ENCODE assay signal across 31 mouse cellular contexts in the genomic region with DNA sequence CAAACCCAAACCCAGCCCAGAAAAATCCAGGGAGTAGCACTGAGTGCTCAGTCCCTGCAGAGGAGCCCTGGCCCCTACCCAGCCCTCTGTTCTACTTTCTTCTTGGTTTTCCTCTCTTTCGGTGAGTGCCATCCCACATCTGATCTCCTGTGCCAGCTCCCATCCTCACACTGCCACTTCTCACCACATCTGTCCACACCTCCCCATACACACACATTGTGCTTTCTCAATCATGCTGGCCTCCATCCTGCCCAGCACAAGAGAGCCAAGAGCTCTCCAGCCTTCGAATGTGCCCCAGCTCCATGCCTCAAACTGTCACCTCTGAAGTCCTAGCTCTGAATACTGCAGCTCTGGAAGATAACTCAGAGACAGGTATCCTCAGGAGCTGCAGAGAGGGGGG.
DNase-seq lines count a peak whose midpoint lies in the region; ATAC-seq and TF ChIP-seq lines count a peak whose summit lies in the region.
"Had no signal": no experiment of that assay in that cellular context is flagged by ENCODE, and none has a peak within 500 bp of the region (broad histone marks: within the 10 kb centered on the region; RNA-seq: fewer than 3 reads in every experiment).

No protein-coding gene starts in this region.

- no peaks in the 10 kb centered on the region for H3K27me3 ChIP-seq in midbrain, embryonic 14.5 days (ENCODE audit: control insufficient read depth, insufficient read depth, low read length)
- no peaks in the 10 kb centered on the region for H3K27me3 ChIP-seq in midbrain, embryonic 13.5 days
- no peaks in the 10 kb centered on the region for H3K27me3 ChIP-seq in limb, embryonic 10.5 days (ENCODE audit: low read depth, poor library complexity, severe bottlenecking)
- H3K27me3 ChIP-seq: CH12.LX; embryonic facial prominence, embryonic 13.5 days; heart, embryonic 12.5 days; heart, embryonic 15.5 days; hindbrain, embryonic 15.5 days; Patski had no signal

- peak; percentile 74 for DNase-seq in heart, adult 11 months
- no peak for DNase-seq in heart, postnatal 4 days
- no peak for DNase-seq in layer of hippocampus, adult 2 months (ENCODE audit: low spot score in 2 of 2)
- no peak for DNase-seq in layer of hippocampus, postnatal 14 days (ENCODE audit: low spot score in 2 of 2)
- no peak for DNase-seq in midbrain, embryonic 14.5 days
- DNase-seq in limb, embryonic 10.5 days (ENCODE audit: low spot score): no peak
- DNase-seq: adrenal gland, adult 8-10 months; adrenal gland, postnatal 25 days; B cell, adult 2 months; cerebellum, adult 11-12 months; cerebellum, adult 8-10 months; cerebellum, postnatal 10 days; cerebellum, postnatal 36 days; embryo, embryonic 11 days; forebrain, postnatal 0 days; gastrocnemius, adult 2 months; gastrocnemius, postnatal 14 days; heart, adult 18-20 months; heart, postnatal 10 days; heart, postnatal 36 days had no signal

- no peak overlapping the region for H3K9ac ChIP-seq in midbrain, embryonic 14.5 days (replicated peaks; ENCODE audit: low read length)
- no peak overlapping the region for H3K9ac ChIP-seq in midbrain, embryonic 13.5 days (replicated peaks)
- H3K9ac ChIP-seq: embryonic facial prominence, embryonic 13.5 days; forebrain, postnatal 0 days; heart, embryonic 12.5 days; heart, embryonic 15.5 days; hindbrain, embryonic 15.5 days had no signal

- no peaks in the 10 kb centered on the region for H3K36me3 ChIP-seq in midbrain, embryonic 14.5 days (ENCODE audit: control insufficient read depth, insufficient read depth, low read length)
- H3K36me3 ChIP-seq in midbrain, embryonic 13.5 days: no peaks in the 10 kb centered on the region
- no peaks in the 10 kb centered on the region for H3K36me3 ChIP-seq in limb, embryonic 10.5 days
- H3K36me3 ChIP-seq: embryonic facial prominence, embryonic 10.5 days; embryonic facial prominence, embryonic 13.5 days; heart, embryonic 12.5 days; heart, embryonic 15.5 days; hindbrain, embryonic 15.5 days had no signal

- H3K4me2 ChIP-seq in midbrain, embryonic 14.5 days (ENCODE audit: low read length): no peak overlapping the region
- no peak overlapping the region for H3K4me2 ChIP-seq in midbrain, embryonic 13.5 days (replicated peaks)
- H3K4me2 ChIP-seq: embryonic facial prominence, embryonic 13.5 days; heart, embryonic 12.5 days; heart, embryonic 15.5 days; hindbrain, embryonic 15.5 days had no signal

- H3K9me3 ChIP-seq in midbrain, embryonic 14.5 days (ENCODE audit: control insufficient read depth, low read length): no peaks in the 10 kb centered on the region
- no peaks in the 10 kb centered on the region for H3K9me3 ChIP-seq in midbrain, embryonic 13.5 days
- no peaks in the 10 kb centered on the region for H3K9me3 ChIP-seq in limb, embryonic 10.5 days (replicated peaks)
- H3K9me3 ChIP-seq: embryonic facial prominence, embryonic 10.5 days; embryonic facial prominence, embryonic 13.5 days; G1E; heart, embryonic 12.5 days; heart, embryonic 15.5 days; hindbrain, embryonic 15.5 days had no signal

- TF ChIP-seq CTCF in layer of hippocampus, adult 2 months (conservative IDR thresholded peaks at IDR 0.05): no peak

- H3K4me3 ChIP-seq in layer of hippocampus, adult 2 months: no peak overlapping the region
- no peak overlapping the region for H3K4me3 ChIP-seq in midbrain, embryonic 14.5 days (replicated peaks; ENCODE audit: low read depth, low read length)
- H3K4me3 ChIP-seq in midbrain, embryonic 13.5 days (replicated peaks): no peak overlapping the region
- H3K4me3 ChIP-seq in limb, embryonic 10.5 days: no peak overlapping the region
- H3K4me3 ChIP-seq: embryonic facial prominence, embryonic 10.5 days; embryonic facial prominence, embryonic 13.5 days; erythroblast, embryonic 14.5 days; gastrocnemius, adult 2 months; heart, embryonic 12.5 days; heart, embryonic 15.5 days; hindbrain, embryonic 15.5 days had no signal

- H3K27ac ChIP-seq in layer of hippocampus, adult 2 months: peak overlapping the region; percentile 24
- H3K27ac ChIP-seq in midbrain, embryonic 14.5 days (replicated peaks; ENCODE audit: low read depth, low read length): peak overlapping the region; percentile 14; the same call in 1 of the 2 replicates
- no peak overlapping the region for H3K27ac ChIP-seq in midbrain, embryonic 13.5 days
- H3K27ac ChIP-seq in limb, embryonic 10.5 days: 0 out of 2 replicates have a peak overlapping the region, but pooled peaks have one; percentile 8
- H3K27ac ChIP-seq: embryonic facial prominence, embryonic 10.5 days; embryonic facial prominence, embryonic 13.5 days; gastrocnemius, adult 2 months; heart, embryonic 15.5 days; hindbrain, embryonic 15.5 days had no signal

- ATAC-seq in midbrain, embryonic 14.5 days (ENCODE audit: low FRiP score, low TSS enrichment): no peak
- no peak for ATAC-seq in midbrain, embryonic 13.5 days
- ATAC-seq: forebrain, embryonic 14.5 days; forebrain, postnatal 0 days; Patski had no signal

- H3K4me1 ChIP-seq in midbrain, embryonic 14.5 days (ENCODE audit: control insufficient read depth, insufficient read depth, low read length): 0 out of 2 replicates have a peak, but pooled peaks cover 13% of the 10 kb centered on the region
- peaks cover 33% of the 10 kb centered on the region for H3K4me1 ChIP-seq in midbrain, embryonic 13.5 days (replicated peaks)
- peaks cover 10% of the 10 kb centered on the region for H3K4me1 ChIP-seq in limb, embryonic 10.5 days
- H3K4me1 ChIP-seq: embryonic facial prominence, embryonic 13.5 days had no signal

- 86% methylated on average over 2 of the region's 2 CpGs for WGBS in midbrain, embryonic 14.5 days
- WGBS in midbrain, embryonic 13.5 days: 89% methylated on average over 2 of the region's 2 CpGs
- WGBS in limb, embryonic 10.5 days: 79% methylated on average over 2 of the region's 2 CpGs
